Mouse (Mus musculus): ENCODE measurements at regions not wholly inside any gene's neighbourhood (a gene's known extent, or its start where the extent isn't known, plus 50 kb on each side); places are given as distances from the start of the nearest gene placed in this dataset.

GRCm38 (mm10) chr11:71886771-71887170 is 137.1 kb downstream of the Wscd1 start:
- DNase-seq, result peak; percentile 40 to 49

DNA sequence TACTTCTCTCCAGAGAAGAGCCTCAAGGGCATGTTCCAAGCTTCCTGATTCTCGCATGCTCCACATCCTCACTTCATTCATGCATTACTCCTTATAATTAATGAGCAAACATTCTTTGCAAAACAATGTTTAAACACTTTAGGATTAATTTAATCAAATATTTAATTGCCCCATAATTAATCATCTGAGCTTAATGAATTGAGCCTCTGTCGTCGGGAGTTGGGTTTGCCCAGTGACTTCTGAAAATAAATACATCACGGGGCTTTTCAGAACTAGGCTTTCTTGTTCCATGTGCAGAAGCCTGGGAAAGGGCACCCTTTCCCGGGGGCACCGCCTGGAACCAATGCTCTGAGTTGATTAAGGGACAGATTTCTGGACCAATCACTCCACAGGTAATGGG is 135.1 kb downstream of the Wscd1 start:
- no peak for DNase-seq

GRCm38 (mm10) chr11:71881841-71882240 is 132.1 kb downstream of the Wscd1 start:
- DNase-seq, result no peak

- DNase-seq, result no peak
Measured at GRCm38 (mm10) chr11:71871297-71871696, 121.6 kb downstream of the Wscd1 start.

- no peak for DNase-seq
Measured at GRCm38 (mm10) chr11:71866690-71867089, 117.0 kb downstream of the Wscd1 start.

- peak in 1 of 2 experiments; percentile 5 for DNase-seq
Measured at GRCm38 (mm10) chr11:71857926-71858325, 108.2 kb downstream of the Wscd1 start.

DNA sequence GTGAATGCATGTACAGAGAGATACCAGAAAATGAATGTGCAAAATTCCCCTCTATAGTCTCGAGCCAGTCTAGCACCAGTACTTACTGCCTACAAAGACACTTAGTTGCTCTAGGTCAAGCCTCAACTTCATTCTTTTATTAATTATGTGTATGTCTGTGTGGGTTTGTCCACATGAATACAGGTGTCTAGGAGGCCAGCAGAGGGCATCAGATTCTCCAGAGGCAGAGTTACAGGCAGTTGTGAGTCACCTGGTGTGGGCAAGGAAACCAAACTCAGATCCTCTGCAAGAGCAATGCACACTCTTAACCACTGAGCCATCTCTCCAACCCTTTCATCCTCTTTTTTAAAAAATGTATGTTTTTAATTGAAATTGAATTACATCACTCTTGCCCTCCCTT is 105.8 kb downstream of the Wscd1 start:
- no peak for DNase-seq

DNA sequence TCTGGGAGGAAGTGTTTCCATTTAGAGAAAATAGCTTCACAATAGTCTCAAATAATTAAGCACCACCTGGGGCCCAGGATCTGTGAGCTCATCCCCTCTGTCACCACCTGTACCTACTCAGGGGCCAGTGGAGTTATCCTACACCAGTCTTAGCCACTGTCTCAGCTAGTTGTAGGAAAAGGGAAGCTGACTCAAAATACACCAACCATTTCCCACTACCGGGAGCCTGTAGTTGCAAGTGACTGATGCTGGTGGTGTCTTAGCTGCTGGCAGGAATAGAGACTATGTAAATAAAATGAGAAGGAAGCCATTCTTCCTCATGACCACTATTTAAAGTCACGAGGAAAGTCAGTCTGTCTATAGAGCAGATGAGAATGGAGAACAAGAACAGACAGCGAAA is 105.3 kb downstream of the Wscd1 start:
- no peak for DNase-seq

- DNase-seq, result peak; percentile 43 to 58
Measured at GRCm38 (mm10) chr11:71847684-71848367, 98.1 kb downstream of the Wscd1 start.

GRCm38 (mm10) chr11:71846496-71846895 is 96.8 kb downstream of the Wscd1 start:
- DNase-seq, result no peak

DNA sequence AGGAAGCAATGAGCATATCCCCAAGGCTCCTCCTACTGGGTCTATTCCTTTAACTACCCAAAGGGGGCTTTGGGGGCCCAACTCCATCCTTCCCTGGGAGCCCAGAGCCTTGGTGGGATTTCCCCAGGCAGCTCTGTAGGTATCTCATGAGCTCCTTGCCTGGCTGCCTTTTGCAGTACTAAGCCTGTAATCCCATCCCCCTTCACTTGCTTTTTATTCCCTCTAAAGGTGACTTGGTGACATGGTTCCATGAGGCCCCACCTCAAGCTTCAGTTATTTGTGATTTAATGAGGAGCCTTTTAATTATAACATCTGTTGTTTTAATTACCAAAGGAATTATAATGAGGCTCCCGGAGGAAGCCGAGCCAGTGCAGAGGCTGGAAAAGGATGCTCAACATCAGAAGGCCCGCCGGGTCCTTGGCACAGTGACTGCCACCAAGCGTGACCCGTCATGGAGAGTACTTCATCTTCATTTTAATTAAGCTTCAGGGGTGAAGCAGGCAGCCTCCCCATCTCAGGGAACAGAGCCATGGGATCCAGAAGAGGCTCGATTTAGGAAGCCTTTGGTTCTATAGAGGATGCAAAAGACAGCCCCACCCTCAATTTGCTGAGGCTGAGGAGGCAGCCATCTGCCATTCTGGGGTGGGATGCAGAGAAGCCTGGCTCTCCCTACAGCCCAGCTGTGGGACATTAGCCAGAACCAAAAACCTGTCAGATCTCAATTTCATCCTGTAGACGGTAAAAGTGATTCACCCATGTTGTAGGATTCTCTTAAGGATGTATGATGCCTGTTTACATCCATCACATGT is 91.1 kb downstream of the Wscd1 start:
- no peak for DNase-seq
